Mouse (Mus musculus) forebrain, embryonic 15.5 days (tissue): ENCODE data around the gene Dmrta2. TPM values are rescaled to one million over a fixed set of nuclear protein-coding genes. Genes with fewer than 3 reads are reported as not detected.

Experiments used
- ATAC-seq: fragments of 200-750 bp; cut with Nextera tagmentation; replicated peaks from 2 replicates; pipeline ENCODE4 v1.8.0; 2017; ENCODE audit warnings: mild to moderate bottlenecking, moderate TSS enrichment, moderate library complexity
- H3K27ac ChIP-seq: fragments of 300-500 bp; sonication (generic); replicated peaks from 2 replicates; pipeline ENCODE4 v1.5.1; 2015; ENCODE audit warnings: mild to moderate bottlenecking, inconsistent platforms
- H3K27me3 ChIP-seq: fragments of 300-500 bp; sonication (generic); 2 replicates; pipeline ENCODE4 v1.6.1; 2015; ENCODE audit warnings: inconsistent platforms
- H3K36me3 ChIP-seq: fragments of 300-500 bp; sonication (generic); 2 replicates; pipeline ENCODE4 v1.6.1; 2015; ENCODE audit warnings: mild to moderate bottlenecking, inconsistent platforms
- H3K4me1 ChIP-seq: fragments of 300-500 bp; sonication (generic); 2 replicates; pipeline ENCODE4 v1.6.1; 2015; ENCODE audit warnings: inconsistent platforms
- H3K4me2 ChIP-seq: fragments of 300-500 bp; sonication (generic); replicated peaks from 2 replicates; pipeline ENCODE4 v1.6.1; 2015; ENCODE audit warnings: mild to moderate bottlenecking, inconsistent platforms
- H3K4me3 ChIP-seq: fragments of 300-500 bp; sonication (generic); 2 replicates; pipeline ENCODE4 v1.5.1; 2015; ENCODE audit warnings: mild to moderate bottlenecking, inconsistent platforms
- H3K9ac ChIP-seq: fragments of 300-500 bp; sonication (generic); replicated peaks from 2 replicates; pipeline ENCODE4 v1.6.1; 2015; ENCODE audit warnings: mild to moderate bottlenecking, inconsistent platforms
- H3K9me3 ChIP-seq: fragments of 300-500 bp; sonication (generic); 2 replicates; pipeline ENCODE4 v1.6.1; 2016; ENCODE audit warnings: inconsistent platforms
- WGBS: fragments of 180-500 bp; shearing (Covaris S2); methylation state at CpG from one replicate; pipeline ENCODE4 v1.1.7; 2015; ENCODE audit warnings: mixed read lengths; 5-methylcytosine and 5-hydroxymethylcytosine counted together
- polyA plus RNA-seq: library from polyadenylated mRNA; unstranded; fragments of >200 nt; fragmentation: Nextera tagmentation; extraction: Ambion mirVana; gene quantifications from 2 replicates; pipeline ENCODE4 v1.2.1, GENCODE M21; 2015

Gene Dmrta2
- polyA plus RNA-seq, 1 experiment from 2014 or later, result 3.2 TPM

DNA sequence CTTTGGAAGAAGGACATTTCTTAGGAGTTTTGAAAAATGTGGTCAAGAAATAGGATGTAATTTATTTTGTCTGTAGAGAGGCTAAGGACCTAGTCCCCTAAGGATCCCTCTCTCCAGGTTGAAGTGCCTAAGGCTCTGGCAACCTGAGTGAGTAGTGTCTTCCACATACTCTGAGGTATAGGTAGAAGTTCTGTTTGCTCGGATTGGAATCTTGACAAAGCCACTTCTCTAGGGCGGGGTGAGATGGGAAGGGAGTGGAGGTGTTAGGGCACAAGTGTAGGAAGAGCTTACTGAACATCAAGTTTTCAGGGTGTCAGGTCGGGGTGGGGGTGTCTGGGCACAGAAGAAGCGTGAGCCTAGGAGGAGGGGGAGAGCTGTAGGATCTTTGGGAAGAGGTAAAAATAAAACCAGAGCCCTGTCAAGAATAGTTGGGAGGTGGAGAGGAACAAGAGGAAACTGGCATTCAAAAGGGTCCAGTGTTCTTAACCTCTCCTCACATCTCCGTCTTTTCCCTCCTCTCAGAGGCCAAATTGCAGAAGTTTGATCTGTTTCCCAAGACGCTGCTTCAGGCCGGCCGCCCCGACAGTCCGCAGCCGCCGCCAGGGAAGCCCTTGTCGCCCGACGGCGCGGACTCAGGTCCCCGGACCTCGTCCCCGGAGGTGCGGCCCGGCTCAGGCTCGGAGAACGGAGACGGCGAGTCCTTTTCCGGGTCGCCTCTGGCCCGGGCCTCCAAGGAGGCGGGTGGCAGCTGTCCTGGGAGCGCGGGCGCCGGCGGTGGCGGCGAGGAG lies 3.4 kb downstream of the Dmrta2 start:
- Histone ChIP-seq H3K27me3 (peaks cover 59% of the 10 kb centered on the region), H3K9me3 (no peaks in the 10 kb centered on the region), H3K36me3 (no peaks in the 10 kb centered on the region), H3K9ac (peak overlapping the region; percentile 65), H3K27ac (peak overlapping the region; percentile 64), H3K4me3 (peak overlapping the region; percentile 55), H3K4me2 (peak overlapping the region; percentile 75), H3K4me1 (peaks cover 62% of the 10 kb centered on the region)
- 2% methylated on average over 37 of the region's 37 CpGs for WGBS
- ATAC-seq, result no peak

DNA sequence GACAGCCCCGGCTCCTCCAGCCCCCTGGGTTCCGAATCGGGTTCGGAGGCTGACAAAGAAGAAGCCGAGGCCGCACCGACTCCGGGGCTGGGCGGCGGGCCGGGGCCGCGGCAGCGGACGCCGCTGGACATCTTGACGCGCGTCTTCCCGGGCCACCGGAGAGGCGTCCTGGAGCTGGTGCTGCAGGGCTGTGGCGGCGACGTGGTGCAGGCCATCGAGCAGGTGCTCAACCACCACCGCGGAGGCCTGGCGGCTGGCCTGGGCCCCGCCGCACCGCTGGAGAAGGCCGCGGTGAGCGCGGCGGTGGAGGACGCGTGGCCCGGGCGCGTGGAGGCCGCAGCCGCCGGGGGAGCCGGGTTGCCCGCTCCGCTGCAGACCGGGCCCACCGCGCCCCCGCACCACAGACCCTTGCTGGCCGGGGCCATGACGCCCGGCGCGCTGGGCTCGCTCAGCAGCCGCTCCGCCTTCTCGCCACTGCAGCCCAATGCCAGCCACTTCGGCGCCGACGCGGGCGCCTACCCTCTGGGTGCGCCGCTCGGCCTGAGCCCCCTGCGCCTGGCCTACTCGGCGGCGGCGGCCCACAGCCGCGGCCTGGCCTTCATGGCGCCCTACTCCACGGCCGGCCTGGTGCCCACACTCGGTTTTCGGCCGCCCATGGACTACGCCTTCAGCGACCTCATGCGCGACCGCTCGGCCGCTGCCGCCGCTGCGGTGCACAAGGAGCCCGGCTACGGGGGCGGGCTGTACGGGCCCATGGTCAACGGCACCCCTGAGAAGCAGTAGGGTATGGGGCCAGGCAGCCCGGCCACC lies 4.2 kb downstream of the Dmrta2 start:
- H3K4me3 ChIP-seq, result peak overlapping the region; percentile 55
- no peaks in the 10 kb centered on the region for H3K9me3 ChIP-seq
- H3K4me2 ChIP-seq, result peak overlapping the region; percentile 75
- H3K27ac ChIP-seq, result peak overlapping the region; percentile 64
- no peak for ATAC-seq
- peak overlapping the region; percentile 58 for H3K9ac ChIP-seq
- H3K4me1 ChIP-seq, result peaks cover 63% of the 10 kb centered on the region
- H3K36me3 ChIP-seq, result no peaks in the 10 kb centered on the region
- WGBS, result 1% methylated on average over 81 of the region's 99 CpGs
- H3K27me3 ChIP-seq, result peaks cover 59% of the 10 kb centered on the region

DNA sequence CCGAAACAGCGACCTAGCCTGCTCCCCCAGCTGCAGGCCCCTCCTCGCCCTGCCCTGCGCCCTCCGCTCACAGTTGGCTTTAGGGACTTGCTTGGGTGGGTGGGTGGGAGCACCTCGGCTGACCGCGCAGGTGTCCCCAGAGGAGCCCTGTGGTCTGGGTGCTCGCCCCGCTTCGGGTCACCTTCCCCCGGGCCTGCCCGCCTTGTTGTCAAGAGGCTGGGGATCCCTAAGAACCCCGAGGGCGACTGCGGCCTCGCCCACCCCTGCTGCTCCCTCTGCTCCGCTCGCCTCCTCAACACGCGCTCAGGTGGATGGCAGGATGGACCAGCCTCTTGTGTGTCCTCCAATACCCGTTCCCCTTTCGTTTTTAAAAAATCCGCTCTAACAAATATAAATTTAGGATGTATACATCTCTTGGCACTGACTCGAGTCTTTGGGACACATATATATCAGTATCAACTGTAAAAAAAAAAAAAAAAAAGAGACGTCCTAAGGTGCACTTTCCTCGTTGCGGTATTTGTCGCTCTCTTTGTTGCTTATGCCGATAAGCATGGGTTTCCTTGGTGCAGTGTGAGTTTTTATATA lies 4.9 kb downstream of the Dmrta2 start:
- H3K36me3 ChIP-seq, result no peaks in the 10 kb centered on the region
- H3K9ac ChIP-seq, result peak overlapping the region; percentile 58
- H3K27ac ChIP-seq, result peak overlapping the region; percentile 64
- peak overlapping the region; percentile 75 for H3K4me2 ChIP-seq
- WGBS, result 3% methylated on average over 30 of the region's 30 CpGs
- ATAC-seq, result no peak
- peaks cover 54% of the 10 kb centered on the region for H3K27me3 ChIP-seq
- no peaks in the 10 kb centered on the region for H3K9me3 ChIP-seq
- peak overlapping the region; percentile 55 for H3K4me3 ChIP-seq
- peaks cover 56% of the 10 kb centered on the region for H3K4me1 ChIP-seq

DNA sequence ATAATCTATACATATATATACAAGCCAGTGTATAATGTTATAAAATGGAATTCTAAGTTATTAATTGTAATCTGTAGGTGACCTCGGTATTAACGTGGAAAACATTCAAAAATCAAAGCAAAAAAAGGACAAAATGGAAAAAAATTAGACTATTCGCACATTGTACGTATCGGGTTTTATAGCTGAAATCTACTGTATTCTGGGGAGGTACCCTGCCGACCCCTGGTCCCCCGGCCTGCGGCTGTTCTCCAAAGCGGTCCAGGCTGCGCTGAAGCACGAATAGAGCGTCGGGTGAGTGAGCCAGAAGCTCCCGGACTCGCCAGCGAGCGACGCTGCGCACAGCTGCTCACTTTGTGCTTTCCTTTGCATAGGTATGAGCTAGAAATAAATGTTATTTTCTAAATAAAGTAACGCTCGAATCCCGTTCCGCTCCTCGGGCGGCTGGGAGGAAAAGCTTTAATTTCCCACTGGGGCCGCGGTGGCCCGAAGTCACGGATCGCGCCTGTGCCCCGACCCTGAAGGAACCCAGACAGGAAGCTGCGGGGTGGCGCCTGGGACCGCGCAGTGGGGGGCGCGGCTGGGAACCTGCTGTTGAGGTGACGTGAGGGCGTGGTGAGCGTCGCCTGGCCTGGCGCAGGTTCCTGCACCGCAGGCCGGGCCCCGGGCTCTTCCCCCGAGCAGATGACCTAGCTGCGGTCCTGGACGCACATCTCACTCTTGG lies 5.6 kb downstream of the Dmrta2 start:
- H3K4me1 ChIP-seq, result peaks cover 52% of the 10 kb centered on the region

DNA sequence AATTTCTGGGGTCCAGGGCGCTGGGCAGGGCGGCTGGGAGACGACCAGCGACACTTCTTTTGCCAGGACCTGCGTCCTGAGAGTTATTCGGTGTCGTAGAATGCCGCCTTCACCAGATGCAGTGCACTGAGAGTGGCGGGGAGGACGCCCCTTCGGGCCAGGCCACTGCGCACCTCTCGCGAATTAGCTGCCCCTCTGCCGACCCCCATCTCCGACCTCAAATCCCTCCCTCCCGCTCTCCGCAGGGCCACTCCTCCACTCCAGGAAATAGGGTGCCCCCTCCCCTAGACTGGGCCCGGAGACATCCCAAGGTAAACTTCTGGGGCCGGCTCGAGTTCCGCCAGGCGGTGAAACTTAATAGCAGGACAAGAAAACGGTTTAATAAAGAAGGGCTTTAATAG lies 6.2 kb downstream of the Dmrta2 start:
- no peaks in the 10 kb centered on the region for H3K9me3 ChIP-seq
- H3K27ac ChIP-seq, result peak overlapping the region; percentile 68
- peak overlapping the region; percentile 55 for H3K4me3 ChIP-seq
- peaks cover 51% of the 10 kb centered on the region for H3K4me1 ChIP-seq
- peak overlapping the region; percentile 75 for H3K4me2 ChIP-seq
- peaks cover 46% of the 10 kb centered on the region for H3K27me3 ChIP-seq
- no peaks in the 10 kb centered on the region for H3K36me3 ChIP-seq
- under 1% methylated on average over 24 of the region's 24 CpGs for WGBS
- H3K9ac ChIP-seq, result peak overlapping the region; percentile 45
- peak; percentile 36; the same call in 1 of the 2 replicates for ATAC-seq

More for the DNA sequence above, 5.6 kb downstream of the Dmrta2 start:
- Histone ChIP-seq H3K9me3 (no peaks in the 10 kb centered on the region), H3K36me3 (no peaks in the 10 kb centered on the region), H3K4me2 (peak overlapping the region; percentile 75), H3K27ac (peak overlapping the region; percentile 68), H3K9ac (peak overlapping the region; percentile 45), H3K27me3 (peaks cover 47% of the 10 kb centered on the region), H3K4me3 (peak overlapping the region; percentile 55)
- 0 out of 2 replicates have a peak, but pooled peaks have one; percentile 2 for ATAC-seq
- WGBS, result 1% methylated on average over 49 of the region's 49 CpGs

DNA sequence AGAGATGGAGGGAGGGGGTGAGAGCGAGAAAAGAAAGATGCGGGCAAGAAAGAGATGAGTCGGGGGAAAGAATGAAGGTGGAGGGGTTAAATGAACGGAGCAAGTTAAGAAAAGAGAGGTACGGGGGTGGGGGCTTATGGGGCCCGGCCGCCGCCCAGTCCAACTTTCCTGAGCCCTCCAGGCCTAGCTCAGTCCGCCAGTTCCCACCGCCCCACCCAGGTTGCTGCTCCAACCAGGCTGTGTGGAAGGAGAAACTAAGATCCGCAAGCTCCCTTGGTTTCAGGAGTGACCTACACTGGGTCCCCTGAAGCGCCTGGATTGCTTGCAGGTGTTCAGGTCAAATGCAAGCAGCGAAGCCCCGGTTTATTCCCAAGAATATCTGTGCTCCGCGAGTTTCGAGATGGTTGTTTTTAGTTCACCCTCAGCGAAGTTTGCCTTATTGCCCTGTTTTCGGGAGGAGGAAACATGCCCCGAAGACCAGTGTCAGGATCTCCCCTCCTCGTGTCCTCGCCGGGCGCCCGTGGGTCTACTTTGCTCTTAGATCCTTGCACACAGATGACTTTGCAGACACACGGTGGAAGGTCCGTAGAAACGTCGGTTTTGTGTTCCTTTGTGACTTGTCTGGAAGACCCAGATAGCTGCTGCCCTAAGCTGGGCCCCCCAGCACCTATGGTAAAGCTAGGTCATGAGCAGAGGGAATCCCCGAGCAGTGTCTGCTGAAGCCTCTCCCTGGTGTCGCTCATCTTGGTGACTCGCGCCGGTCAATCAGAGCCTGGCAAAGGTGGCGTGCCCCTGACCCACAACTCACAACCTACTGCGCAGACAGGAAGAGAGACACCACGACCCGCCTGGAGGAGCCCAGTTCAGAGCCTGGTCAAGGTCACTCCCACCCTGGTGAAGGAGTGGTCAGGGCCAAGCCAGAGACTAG lies 6.9 kb downstream of the Dmrta2 start:
- H3K4me2 ChIP-seq, result peak overlapping the region; percentile 75
- H3K9me3 ChIP-seq, result no peaks in the 10 kb centered on the region
- H3K4me1 ChIP-seq, result peaks cover 49% of the 10 kb centered on the region
- H3K27ac ChIP-seq, result peak overlapping the region; percentile 68
- WGBS, result 3% methylated on average over 38 of the region's 38 CpGs
- no peaks in the 10 kb centered on the region for H3K36me3 ChIP-seq
- no peak for ATAC-seq
- H3K4me3 ChIP-seq, result peak overlapping the region; percentile 55
- peaks cover 41% of the 10 kb centered on the region for H3K27me3 ChIP-seq
- peak overlapping the region; percentile 45 for H3K9ac ChIP-seq

- H3K9ac ChIP-seq, result no peak overlapping the region
Measured at GRCm38 (mm10) chr4:109985424-109986172, 7.7 kb downstream of the Dmrta2 start.

GRCm38 (mm10) chr4:109986301-109986700 lies 8.4 kb downstream of the Dmrta2 start:
- Histone ChIP-seq H3K9ac (no peak overlapping the region), H3K27ac (peak overlapping the region; percentile 68; the same call in 1 of the 2 replicates), H3K4me2 (no peak overlapping the region), H3K4me1 (peaks cover 39% of the 10 kb centered on the region), H3K4me3 (no peak overlapping the region), H3K27me3 (peaks cover 31% of the 10 kb centered on the region), H3K36me3 (no peaks in the 10 kb centered on the region), H3K9me3 (no peaks in the 10 kb centered on the region)
- WGBS, result 5% methylated on average over 9 of the region's 9 CpGs
- no peak for ATAC-seq

More at GRCm38 (mm10) chr4:109985424-109986172, 7.7 kb downstream of the Dmrta2 start:
- Histone ChIP-seq H3K9me3 (no peaks in the 10 kb centered on the region), H3K27ac (peak overlapping the region; percentile 68), H3K4me3 (no peak overlapping the region), H3K4me1 (peaks cover 40% of the 10 kb centered on the region), H3K27me3 (peaks cover 36% of the 10 kb centered on the region), H3K4me2 (peak overlapping the region; percentile 75), H3K36me3 (no peaks in the 10 kb centered on the region)
- ATAC-seq, result no peak
- WGBS, result 11% methylated on average over 16 of the region's 16 CpGs

DNA sequence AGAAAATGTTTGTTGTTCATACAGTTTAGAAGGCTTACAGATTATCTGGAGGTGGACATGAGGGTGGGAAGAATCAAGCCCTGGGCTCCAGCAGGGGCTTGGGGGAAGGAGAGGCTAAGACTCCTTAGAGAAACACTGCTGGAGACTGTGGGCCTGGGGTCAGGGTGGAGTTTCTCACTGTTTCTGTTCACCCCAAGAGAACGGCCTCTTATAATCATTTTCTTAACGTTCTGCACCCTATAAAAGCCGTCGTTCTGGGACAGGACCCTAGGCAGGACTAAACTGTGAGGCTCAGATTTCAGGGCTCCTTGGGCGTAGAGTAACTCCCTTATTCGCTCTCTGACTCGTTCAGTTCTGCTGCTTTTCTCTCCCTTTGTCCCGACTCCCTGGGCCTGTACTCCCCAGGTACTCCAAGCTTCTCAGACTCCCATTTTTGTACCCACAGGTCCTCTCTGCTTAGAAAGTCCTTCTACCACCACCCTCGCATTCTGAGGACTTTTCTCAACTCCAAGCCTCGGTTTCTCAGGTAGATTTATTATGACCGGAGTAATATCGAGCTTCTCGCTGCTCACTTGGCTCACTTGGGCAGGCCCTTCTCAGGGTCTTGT lies 9.0 kb downstream of the Dmrta2 start:
- ATAC-seq, result no peak
- WGBS, result 11% methylated on average over 13 of the region's 13 CpGs

More for the DNA sequence above, 9.0 kb downstream of the Dmrta2 start:
- no peaks in the 10 kb centered on the region for H3K9me3 ChIP-seq
- no peak overlapping the region for H3K4me3 ChIP-seq
- H3K27ac ChIP-seq, result 0 out of 2 replicates have a peak overlapping the region, but pooled peaks have one; percentile 68
- no peak overlapping the region for H3K9ac ChIP-seq
- H3K4me1 ChIP-seq, result peaks cover 35% of the 10 kb centered on the region
- H3K27me3 ChIP-seq, result peaks cover 28% of the 10 kb centered on the region
- H3K36me3 ChIP-seq, result no peaks in the 10 kb centered on the region
- 0 out of 2 replicates have a peak overlapping the region, but pooled peaks have one; percentile 4 for H3K4me2 ChIP-seq
